Mouse (Mus musculus): ENCODE measurements around the gene Mplkip.
A peak's percentile ranks its signal among the peaks of the same experiment; 100 is the strongest.

Mplkip gene

DNA sequence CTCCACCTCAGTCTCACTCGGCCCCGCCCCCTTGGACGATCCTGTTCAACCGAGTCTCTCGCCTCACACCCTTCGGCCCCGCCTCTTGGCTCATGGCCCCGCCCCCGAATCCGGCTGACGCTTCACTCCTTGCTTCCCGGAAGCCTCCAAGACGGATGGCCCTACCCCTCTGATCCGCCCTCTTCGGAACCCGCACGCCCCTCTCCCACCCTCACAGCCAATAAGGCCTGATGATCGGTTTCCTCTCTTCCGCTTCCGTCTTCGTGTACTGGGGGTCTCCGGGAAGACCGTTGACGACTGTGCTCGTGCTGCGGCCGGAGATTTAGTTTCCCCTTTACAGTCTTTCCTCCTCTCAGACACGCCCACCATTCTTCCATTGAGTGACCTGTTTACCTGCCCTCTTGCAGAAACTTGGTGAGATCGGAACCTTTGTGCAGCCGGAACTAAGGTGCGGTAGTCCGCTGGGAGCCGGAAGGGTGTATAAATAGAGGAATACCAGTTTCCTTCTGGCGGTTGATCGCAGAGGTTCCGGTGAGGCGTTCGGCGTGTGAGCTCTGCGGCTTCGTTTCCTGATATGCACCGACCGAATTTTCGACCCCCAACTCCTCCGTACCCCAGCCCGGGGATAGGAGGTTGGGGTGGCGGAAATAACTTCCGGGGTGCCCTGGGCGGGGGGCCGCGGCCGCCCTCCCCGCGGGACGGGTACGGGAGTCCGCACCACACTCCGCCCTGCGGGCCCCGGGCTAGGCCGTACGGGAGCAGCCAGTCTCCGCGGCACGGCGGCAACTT, at the start of gene Mplkip, which contains the start of gene Sugct:
Gene Mplkip (plus strand): TSS at position 282 of the 789 bp plus-strand sequence.
Gene Sugct (minus strand): TSS at position 643 of the 789 bp plus-strand sequence.
- DNase-seq (ENCODE audit: low spot score in 2 of 2): peak; percentile 100

DNA sequence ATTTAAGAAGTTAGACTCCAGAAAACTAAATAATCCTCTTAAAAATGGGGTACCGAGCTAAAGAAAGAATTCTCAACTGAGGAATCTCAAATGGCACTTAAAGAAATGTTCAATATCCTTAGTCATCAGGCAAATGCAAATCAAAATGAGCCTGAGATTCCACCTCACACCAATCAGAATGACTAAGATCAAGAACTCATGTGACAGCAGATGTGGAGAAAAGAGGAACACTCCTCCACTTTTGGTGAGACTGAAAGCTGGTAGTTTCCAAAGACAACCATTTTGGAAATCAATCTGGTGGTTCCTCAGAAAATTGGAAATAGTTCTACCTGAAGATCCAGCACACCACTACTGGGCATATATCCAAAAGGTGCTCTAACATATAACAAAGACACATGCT, 27.6 kb upstream of the Mplkip start:
- no peak for DNase-seq (ENCODE audit: low spot score in 2 of 2)

DNA sequence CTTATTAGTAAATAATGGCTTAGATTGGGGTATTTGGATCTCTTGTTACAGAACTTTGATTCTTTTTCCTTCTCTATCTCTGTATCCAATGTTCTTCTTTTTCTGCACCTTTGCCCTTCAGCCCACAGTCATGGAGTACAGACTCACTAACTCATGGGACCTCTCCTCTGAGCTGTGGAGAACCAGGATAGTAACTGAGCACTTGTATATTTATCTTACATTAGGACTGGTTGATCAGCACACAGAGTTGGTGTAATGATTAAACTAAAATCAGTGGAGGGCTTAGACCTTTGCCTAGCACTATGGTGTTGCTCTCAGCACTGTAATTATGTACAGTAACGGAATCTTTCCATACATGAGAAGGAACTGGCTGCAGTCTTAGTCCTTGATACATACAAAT, 23.9 kb upstream of the Mplkip start:
- DNase-seq (ENCODE audit: low spot score in 2 of 2): no peak

DNA sequence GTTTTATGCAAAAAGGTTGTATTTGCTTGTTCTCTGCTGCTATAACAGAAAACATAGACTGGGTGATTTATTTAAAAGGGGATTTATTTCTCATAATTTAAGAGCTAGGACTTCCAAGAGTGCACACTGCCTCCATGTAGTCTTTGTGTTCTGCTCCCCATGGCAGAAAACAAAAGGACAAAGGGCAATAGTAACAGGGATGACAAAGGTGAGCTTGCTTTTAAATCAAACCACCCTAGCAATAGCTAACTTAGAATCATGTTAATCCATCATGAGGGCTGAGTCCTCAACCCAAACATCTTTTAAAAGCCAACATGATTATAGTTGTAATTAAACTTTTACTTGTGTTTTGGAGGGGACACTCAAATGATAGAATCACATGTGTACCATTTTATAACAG, 5.5 kb upstream of the Mplkip start:
- no peak for DNase-seq (ENCODE audit: low spot score in 2 of 2)

DNA sequence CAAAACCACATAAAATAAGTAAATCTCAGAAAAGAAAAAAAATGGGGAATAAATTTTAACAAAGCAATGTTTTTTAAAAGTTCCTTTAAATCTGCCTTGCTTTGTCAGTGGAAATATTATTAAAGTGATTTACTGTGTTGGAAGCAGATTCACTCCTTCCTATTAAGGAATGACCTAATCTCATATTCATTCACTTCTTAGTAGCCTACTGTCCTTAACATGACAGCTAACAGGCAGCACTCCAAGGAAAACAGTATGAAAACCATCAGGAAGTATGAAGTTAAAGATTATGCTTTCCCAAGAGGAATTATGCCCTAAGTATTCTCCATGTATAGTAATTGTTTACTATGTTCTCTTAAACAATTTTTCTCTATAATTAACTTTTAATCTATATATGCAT, 4.3 kb upstream of the Mplkip start:
- no peak for DNase-seq (ENCODE audit: low spot score in 2 of 2)

DNA sequence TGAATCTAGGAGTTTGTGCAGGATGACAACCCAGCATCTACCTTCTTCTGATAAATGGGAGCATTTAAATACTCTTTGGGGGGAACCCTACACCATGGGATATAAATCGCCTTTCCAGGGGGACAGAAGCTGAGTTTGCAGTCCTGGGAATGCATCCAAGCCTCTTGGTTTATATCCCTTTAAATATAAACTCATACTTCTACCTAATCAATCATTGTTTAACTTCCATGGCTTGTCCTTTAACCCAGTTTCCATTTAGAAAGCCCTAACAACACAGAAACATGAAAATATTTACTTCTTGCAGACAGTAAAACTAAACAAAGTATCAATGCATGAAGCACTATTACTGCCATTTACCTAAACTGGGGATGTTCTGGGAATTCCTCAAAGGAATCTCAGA, 3.6 kb upstream of the Mplkip start:
- no peak for DNase-seq (ENCODE audit: low spot score in 2 of 2)

GRCm38 (mm10) chr13:17693816-17694215, 1.2 kb upstream of the Mplkip start:
- DNase-seq (ENCODE audit: low spot score in 2 of 2): no peak

GRCm38 (mm10) chr13:17694414-17694813, 578 bp upstream of the Mplkip start:
- no peak for DNase-seq (ENCODE audit: low spot score in 2 of 2)

DNA sequence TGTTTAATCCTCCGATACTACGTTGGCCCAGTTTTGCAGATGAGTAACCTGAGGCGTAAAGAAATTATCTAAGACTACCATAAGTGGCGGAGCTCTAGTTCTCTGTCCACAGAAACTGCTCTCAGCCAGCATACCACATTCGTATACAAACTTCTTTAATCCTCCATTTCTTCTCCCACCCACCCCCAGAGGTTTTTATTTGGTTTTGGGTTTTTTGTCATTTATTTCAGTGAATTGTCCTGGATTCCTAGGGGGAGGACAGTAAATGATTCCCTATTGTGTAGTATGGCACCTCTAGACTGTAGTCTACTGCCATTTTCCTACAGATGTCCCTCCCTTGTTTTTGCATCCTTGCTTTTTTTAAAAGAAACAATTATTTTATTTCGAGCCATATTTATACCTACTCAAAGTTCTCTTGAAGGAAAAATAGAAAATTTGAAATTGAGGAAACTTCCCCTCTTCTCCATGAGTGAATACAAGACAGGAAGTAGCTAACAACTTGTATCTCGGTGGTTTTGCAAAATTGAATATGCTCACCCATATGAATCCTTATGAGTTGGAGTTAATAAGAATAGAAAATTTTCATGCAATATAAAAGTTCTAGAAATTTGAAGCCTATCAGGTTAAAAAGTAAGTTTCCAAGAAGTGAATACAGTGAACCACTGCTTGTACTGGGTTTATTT, 1.0 kb downstream of the Mplkip start:
- DNase-seq (ENCODE audit: low spot score in 2 of 2): no peak

GRCm38 (mm10) chr13:17700090-17700715, 5.2 kb downstream of the Mplkip start:
- DNase-seq (ENCODE audit: low spot score in 2 of 2): no peak

DNA sequence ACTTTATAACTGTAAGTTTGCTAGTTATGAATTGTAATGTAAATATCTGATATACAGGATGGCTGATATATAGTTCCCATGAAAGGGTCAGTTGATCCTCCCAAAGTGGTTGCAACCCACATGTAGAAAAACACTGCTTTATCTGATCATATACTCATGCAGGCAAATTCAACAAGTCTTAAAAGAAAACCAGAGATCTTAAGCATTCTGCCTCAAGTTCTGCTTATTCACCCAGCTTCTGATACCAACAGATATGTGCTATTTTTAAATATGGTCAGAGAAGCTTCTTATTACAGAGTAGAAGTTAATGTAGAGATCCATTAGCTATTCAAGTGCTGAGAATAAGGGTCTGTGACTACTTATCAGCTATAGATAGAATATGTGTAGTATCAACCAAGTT, 6.3 kb downstream of the Mplkip start:
- no peak for DNase-seq (ENCODE audit: low spot score in 2 of 2)

DNA sequence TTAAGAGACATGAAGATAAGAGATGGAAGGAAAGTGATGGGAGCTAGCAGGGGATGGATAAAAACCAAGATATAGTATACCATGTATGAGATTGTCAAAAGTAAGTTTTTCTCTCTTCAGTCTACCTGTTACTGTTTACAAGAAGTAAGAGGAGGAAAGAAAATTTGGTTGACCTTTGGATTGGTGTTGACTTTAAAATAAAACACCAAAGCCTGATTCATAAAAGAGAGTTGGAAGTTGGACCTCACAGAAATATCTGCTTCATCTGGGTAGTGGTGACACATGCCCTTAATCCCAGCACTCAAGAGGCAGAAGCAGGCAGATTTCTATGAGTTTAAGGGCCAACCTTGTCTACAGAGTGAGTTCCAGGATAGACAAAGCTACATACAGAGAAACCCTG, 7.3 kb downstream of the Mplkip start:
- DNase-seq (ENCODE audit: low spot score in 2 of 2): no peak

DNA sequence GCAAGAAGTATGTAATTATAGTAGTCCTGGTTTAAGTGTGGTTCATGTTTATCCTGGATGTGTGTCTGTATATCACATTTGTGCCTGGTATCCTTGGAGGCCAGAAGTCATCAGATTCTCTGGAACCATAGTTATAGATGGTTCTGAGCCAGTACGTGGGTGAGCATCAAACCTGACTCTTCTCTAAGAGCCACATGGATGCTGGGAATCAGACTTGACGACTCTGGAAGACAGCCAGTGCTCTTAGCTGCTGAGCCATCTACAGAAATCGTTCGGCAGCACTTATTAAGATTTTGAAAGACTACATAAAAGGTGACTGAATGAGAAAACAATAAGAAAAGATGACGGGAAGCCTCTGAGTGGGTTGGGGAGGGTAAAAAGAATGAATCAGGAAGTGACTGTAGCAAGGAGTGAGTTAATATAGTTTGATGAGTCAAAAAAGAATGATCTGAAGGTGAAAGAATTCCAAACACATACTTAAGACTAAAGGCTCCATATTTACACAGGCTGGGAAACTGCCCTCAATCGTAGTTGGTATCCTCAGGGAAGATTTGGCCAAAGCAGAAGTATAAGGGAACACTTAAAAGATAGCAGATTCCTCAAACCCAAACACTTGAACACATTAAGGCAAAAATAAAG, 10.3 kb downstream of the Mplkip start:
- no peak for DNase-seq (ENCODE audit: low spot score in 2 of 2)

DNA sequence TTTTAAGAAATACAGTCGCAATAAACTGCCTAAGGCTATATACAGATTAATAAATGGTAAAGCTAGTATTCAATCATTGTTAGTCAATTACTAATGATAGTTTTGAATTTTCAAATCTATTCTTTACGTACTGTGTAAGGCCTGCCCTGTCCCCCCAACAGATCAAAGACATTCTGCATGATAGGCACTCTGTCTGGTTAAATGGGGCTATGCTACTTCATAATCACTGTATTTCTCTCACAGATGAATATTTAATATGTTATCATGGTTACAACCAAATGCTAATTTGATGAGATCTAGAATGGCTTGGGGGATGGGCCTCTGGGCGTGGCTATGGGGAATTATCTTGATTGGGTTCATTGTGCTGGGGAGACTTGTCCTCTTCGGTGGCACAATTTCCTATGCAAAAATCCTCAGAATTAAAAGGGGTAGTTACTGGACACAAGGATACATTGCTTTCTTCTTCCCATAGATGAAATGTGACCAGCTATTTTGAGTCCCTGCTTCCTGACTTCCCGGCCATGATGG, 13.9 kb downstream of the Mplkip start:
- no peak for DNase-seq (ENCODE audit: low spot score in 2 of 2)

DNA sequence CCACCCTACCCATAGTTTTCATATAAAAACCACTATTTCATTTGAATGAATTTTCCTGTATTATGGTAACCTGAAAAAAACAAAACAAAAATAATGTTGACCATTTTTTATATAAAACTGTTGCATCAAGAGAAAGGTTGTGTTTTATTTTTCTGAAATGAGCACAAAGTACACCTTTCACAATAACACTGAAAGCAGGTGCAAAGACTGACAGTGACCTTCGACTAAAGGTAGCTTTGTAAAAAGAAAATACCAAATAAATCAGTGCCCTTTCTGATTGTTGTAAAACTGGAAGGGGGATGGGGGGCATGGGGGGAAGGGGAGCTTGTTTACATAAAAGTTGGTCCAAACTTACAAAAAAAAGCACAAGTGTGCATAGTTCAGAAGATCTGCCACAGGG, 22.4 kb downstream of the Mplkip start:
- no peak for DNase-seq (ENCODE audit: low spot score in 2 of 2)

DNA sequence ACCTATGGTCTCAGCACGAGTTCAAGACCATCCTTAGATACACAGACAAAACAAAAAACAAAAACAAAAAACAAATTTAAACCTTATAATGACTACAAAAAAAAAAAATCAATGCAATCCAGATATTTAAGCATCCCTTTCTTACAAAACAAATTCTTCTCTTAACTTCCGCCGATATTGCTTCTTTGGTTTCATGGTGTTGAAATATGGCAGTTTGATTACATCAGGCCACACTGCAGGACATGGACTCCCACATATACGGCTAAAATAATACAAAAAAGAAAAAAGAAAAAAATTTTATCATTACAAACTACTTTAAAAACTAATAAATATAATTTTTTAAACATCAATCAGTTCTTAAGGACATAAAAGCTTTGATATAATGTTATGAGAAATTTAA, 32.9 kb downstream of the Mplkip start:
- DNase-seq (ENCODE audit: low spot score in 2 of 2): no peak

DNA sequence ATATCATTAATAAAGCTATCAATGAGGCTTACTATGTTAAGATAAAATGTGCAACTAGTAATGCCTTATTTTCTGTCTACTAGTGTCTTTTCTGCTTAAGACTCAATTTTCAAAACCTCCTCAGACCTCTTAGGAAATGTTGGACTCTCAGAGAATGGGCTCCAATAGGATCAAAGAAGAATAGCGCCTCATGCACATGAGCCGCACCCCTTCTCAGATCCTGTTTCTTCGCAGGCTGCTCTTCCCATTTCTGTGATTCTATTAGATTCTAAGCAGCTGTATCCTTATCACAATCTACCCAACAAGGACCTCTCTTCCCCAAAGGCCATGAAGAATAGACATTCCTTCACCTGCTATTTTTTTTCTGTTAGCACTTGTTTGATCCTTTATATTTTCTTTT, 33.8 kb downstream of the Mplkip start:
- no peak for DNase-seq (ENCODE audit: low spot score in 2 of 2)

All from natural killer cell, adult 2 months (primary cell).